Mouse (Mus musculus) stomach, postnatal 0 days (tissue): ENCODE data around the gene Fmo4. TPM values are rescaled to one million over a fixed set of nuclear protein-coding genes. Genes with fewer than 3 reads are reported as not detected.

Source experiments
- ATAC-seq: fragments of 200-750 bp; cut with Nextera tagmentation; 2 replicates; pipeline ENCODE4 v1.8.0; 2017; ENCODE audit not compliant: low FRiP score, low TSS enrichment
- DNase-seq: peaks from one replicate; pipeline ENCODE4 v3.0.0-alpha.2; 2016; ENCODE audit warnings: low spot score
- H3K27ac ChIP-seq: fragments of 300-500 bp; sonication (generic); replicated peaks from 2 replicates; pipeline ENCODE4 v1.5.1; 2014; ENCODE audit warnings: mild to moderate bottlenecking, control low read depth
- H3K27me3 ChIP-seq: fragments of 300-500 bp; sonication (generic); 2 replicates; pipeline ENCODE4 v1.6.1; 2014; ENCODE audit warnings: low read length; ENCODE audit not compliant: control insufficient read depth, insufficient read depth
- H3K36me3 ChIP-seq: fragments of 300-500 bp; sonication (generic); 2 replicates; pipeline ENCODE4 v1.6.1; 2014; ENCODE audit warnings: low read length, mixed read lengths; ENCODE audit not compliant: control insufficient read depth, insufficient read depth
- H3K4me1 ChIP-seq: fragments of 300-500 bp; sonication (generic); replicated peaks from 2 replicates; pipeline ENCODE4 v1.6.1; 2014; ENCODE audit warnings: antibody characterized with exemption; ENCODE audit not compliant: control insufficient read depth, insufficient read depth
- H3K4me2 ChIP-seq: fragments of 300-500 bp; sonication (generic); replicated peaks from 2 replicates; pipeline ENCODE4 v1.6.1; 2014; ENCODE audit warnings: low read depth, mild to moderate bottlenecking, control low read depth, moderate library complexity
- H3K4me3 ChIP-seq: fragments of 300-500 bp; sonication (generic); 2 replicates; pipeline ENCODE4 v1.5.1; 2014; ENCODE audit warnings: low read depth, low read length, control low read depth
- H3K9ac ChIP-seq: fragments of 300-500 bp; sonication (generic); 2 replicates; pipeline ENCODE4 v1.6.1; 2014; ENCODE audit warnings: mild to moderate bottlenecking, low read length, control low read depth, mixed read lengths
- H3K9me3 ChIP-seq: fragments of 300-500 bp; sonication (generic); 2 replicates; pipeline ENCODE4 v1.6.1; 2016; ENCODE audit warnings: low read length; ENCODE audit not compliant: control insufficient read depth
- CTCF ChIP-seq: IDR thresholded peaks from 2 replicates; pipeline ENCODE4 v1.5.1; 2016; ENCODE audit warnings: antibody characterized with exemption, low read depth, mild to moderate bottlenecking, moderate library complexity
- EP300 ChIP-seq: optimal IDR thresholded peaks from 2 replicates; pipeline ENCODE3; 2016; ENCODE audit warnings: antibody characterized with exemption
- WGBS: fragments of 180-500 bp; shearing (Covaris S2); extraction: QIAGEN DNeasy Blood & Tissue Kit; methylation state at CpG from one replicate; pipeline ENCODE4 v1.1.7; 2014; 5-methylcytosine and 5-hydroxymethylcytosine counted together
- polyA plus RNA-seq: library from polyadenylated mRNA; unstranded; fragments of >200 nt; fragmentation: Nextera tagmentation; extraction: Ambion mirVana; gene quantifications from 2 replicates; pipeline ENCODE4 v1.2.1, GENCODE M21; 2015

Fmo4 gene
- polyA plus RNA-seq, 1 experiment from 2014 or later = 0.62 TPM

GRCm38 (mm10) chr1:162857766-162858747 is 44.3 kb upstream of the Fmo4 start:
- peak overlapping the region; percentile 24; the same call in 1 of the 2 replicates for H3K4me3 ChIP-seq
- 51% methylated on average over 18 of the region's 18 CpGs for WGBS
- TF ChIP-seq CTCF (no peak), EP300 (no peak)
- no peaks in the 10 kb centered on the region for H3K9me3 ChIP-seq
- no peaks in the 10 kb centered on the region for H3K27me3 ChIP-seq
- DNase-seq (no peak), ATAC-seq (no peak)
- H3K27ac ChIP-seq = peak overlapping the region; percentile 61; the same call in 1 of the 2 replicates
- H3K9ac ChIP-seq = peak overlapping the region; percentile 61
- no peaks in the 10 kb centered on the region for H3K36me3 ChIP-seq
- H3K4me2 ChIP-seq = peak overlapping the region; percentile 47
- H3K4me1 ChIP-seq = no peaks in the 10 kb centered on the region

GRCm38 (mm10) chr1:162853812-162854482 is 40.2 kb upstream of the Fmo4 start:
- Histone ChIP-seq H3K4me1 (no peaks in the 10 kb centered on the region), H3K36me3 (no peaks in the 10 kb centered on the region), H3K27ac (no peak overlapping the region), H3K9me3 (no peaks in the 10 kb centered on the region), H3K4me2 (no peak overlapping the region), H3K4me3 (no peak overlapping the region), H3K27me3 (no peaks in the 10 kb centered on the region), H3K9ac (no peak overlapping the region)
- no peak for ATAC-seq
- TF ChIP-seq CTCF (no peak), EP300 (no peak)
- no peak for DNase-seq
- 38% methylated on average over 3 of the region's 3 CpGs for WGBS

GRCm38 (mm10) chr1:162847554-162847953 is 33.8 kb upstream of the Fmo4 start:
- H3K4me1 ChIP-seq = no peaks in the 10 kb centered on the region
- no peak overlapping the region for H3K4me2 ChIP-seq
- 98% methylated on average over 6 of the region's 6 CpGs for WGBS
- no peaks in the 10 kb centered on the region for H3K36me3 ChIP-seq
- DNase-seq (no peak), ATAC-seq (no peak)
- H3K9me3 ChIP-seq = no peaks in the 10 kb centered on the region
- TF ChIP-seq CTCF = no peak
- no peak for TF ChIP-seq EP300
- H3K4me3 ChIP-seq = no peak overlapping the region
- H3K9ac ChIP-seq = no peak overlapping the region
- H3K27me3 ChIP-seq = no peaks in the 10 kb centered on the region
- no peak overlapping the region for H3K27ac ChIP-seq

- 95% methylated on average over 9 of the region's 9 CpGs for WGBS
- H3K4me3 ChIP-seq = no peak overlapping the region
- no peak overlapping the region for H3K27ac ChIP-seq
- ATAC-seq (no peak), DNase-seq (no peak)
- H3K36me3 ChIP-seq = no peaks in the 10 kb centered on the region
- H3K4me1 ChIP-seq = no peaks in the 10 kb centered on the region
- no peaks in the 10 kb centered on the region for H3K9me3 ChIP-seq
- H3K9ac ChIP-seq = no peak overlapping the region
- no peak for TF ChIP-seq CTCF
- TF ChIP-seq EP300 = no peak
- H3K27me3 ChIP-seq = no peaks in the 10 kb centered on the region
- no peak overlapping the region for H3K4me2 ChIP-seq
These were observed 26.4 kb upstream of the Fmo4 start for GRCm38 (mm10) chr1:162840211-162840610.

- Histone ChIP-seq H3K9ac (no peak overlapping the region), H3K4me3 (no peak overlapping the region), H3K4me2 (no peak overlapping the region), H3K36me3 (no peaks in the 10 kb centered on the region), H3K9me3 (no peaks in the 10 kb centered on the region), H3K4me1 (no peaks in the 10 kb centered on the region), H3K27me3 (no peaks in the 10 kb centered on the region), H3K27ac (no peak overlapping the region)
- DNase-seq = no peak
- ATAC-seq = no peak
- TF ChIP-seq EP300 = no peak
- WGBS = 91% methylated on average over 6 of the region's 6 CpGs
These were observed 25.2 kb upstream of the Fmo4 start for GRCm38 (mm10) chr1:162838976-162839375.

GRCm38 (mm10) chr1:162834342-162834741 is 20.6 kb upstream of the Fmo4 start:
- DNase-seq = no peak
- 74% methylated on average over 5 of the region's 5 CpGs for WGBS
- H3K4me3 ChIP-seq = no peak overlapping the region
- TF ChIP-seq CTCF (no peak), EP300 (no peak)
- H3K4me1 ChIP-seq = no peaks in the 10 kb centered on the region
- H3K9ac ChIP-seq = no peak overlapping the region
- no peaks in the 10 kb centered on the region for H3K9me3 ChIP-seq
- no peaks in the 10 kb centered on the region for H3K36me3 ChIP-seq
- no peak overlapping the region for H3K4me2 ChIP-seq
- no peak for ATAC-seq
- no peak overlapping the region for H3K27ac ChIP-seq
- H3K27me3 ChIP-seq = no peaks in the 10 kb centered on the region
